Mouse (Mus musculus): ENCODE measurements around the gene Rtca. TPM values are rescaled to one million over a fixed set of nuclear protein-coding genes. Genes with fewer than 3 reads are reported as not detected.

Rtca gene
- polyA plus RNA-seq, 1 experiment = 51.0 TPM

DNA sequence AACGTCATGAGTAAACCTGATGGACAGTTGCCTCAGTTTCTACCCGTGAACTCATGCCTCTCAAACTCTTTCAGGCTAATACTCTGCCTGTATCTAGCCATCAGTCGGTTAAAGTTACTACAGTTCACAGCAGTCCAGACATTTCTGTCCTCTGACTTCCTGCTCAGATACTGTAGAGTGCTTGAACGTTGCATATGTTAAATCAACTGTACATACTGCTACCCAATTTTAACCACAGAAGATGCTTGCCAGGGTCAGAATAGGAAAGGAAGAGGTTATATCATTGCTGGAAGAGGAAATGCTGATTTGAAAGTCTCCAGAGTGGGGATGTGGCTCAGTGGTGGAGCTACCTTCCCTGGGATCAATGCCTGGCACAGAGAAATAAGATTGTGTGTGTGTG lies 24.7 kb downstream of the Rtca start:
- Histone ChIP-seq H3K4me3 (no peak overlapping the region), H3K27me3 (ENCODE audit: control insufficient read depth, insufficient read depth, insufficient read length) (no peaks in the 10 kb centered on the region), H3K79me2 (ENCODE audit: control insufficient read depth, insufficient read depth) (no peaks in the 10 kb centered on the region)

DNA sequence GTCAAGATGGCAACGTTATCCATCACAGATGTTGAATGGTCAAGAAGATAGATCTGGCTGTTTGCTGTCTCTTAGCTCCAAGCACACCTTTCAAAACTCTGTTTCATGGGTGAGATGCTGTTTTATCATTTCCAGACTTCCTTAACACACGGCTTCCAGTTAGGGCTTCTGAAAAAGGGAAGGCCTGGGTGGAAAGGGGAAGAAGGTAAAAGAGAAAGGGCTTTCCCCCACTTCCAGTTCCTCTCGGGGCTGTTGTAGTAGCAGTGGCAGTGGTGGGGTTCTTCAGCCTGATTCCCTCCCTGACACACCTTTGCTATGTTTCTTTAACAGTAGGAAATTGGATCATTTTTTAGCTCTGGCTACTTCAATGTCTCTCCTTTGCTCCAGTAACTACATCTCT lies 25.3 kb downstream of the Rtca start:
- no peaks in the 10 kb centered on the region for H3K27me3 ChIP-seq (ENCODE audit: control insufficient read depth, insufficient read depth, insufficient read length)
- H3K36me3 ChIP-seq (ENCODE audit: control insufficient read depth, insufficient read depth) = peaks cover under 1% of the 10 kb centered on the region
- no peak overlapping the region for H3K4me2 ChIP-seq (ENCODE audit: low read depth)
- no peak overlapping the region for H3K4me3 ChIP-seq
- no peaks in the 10 kb centered on the region for H3K79me2 ChIP-seq (ENCODE audit: control insufficient read depth, insufficient read depth)
- TF ChIP-seq POLR2A (IDR thresholded peaks at IDR 0.05; ENCODE audit: insufficient read length, low read depth) (no peak), E2F4 (IDR thresholded peaks at IDR 0.05; ENCODE audit: insufficient read depth) (no peak), SRF (IDR thresholded peaks at IDR 0.05; ENCODE audit: control insufficient read depth, insufficient read length, low read depth) (no peak)
- no peak overlapping the region for H3ac ChIP-seq (ENCODE audit: control insufficient read depth, insufficient read length)

More for the DNA sequence above, 24.7 kb downstream of the Rtca start:
- Histone ChIP-seq H3K4me2 (ENCODE audit: low read depth) (no peak overlapping the region), H3K36me3 (ENCODE audit: control insufficient read depth, insufficient read depth) (peaks cover 6% of the 10 kb centered on the region), H3ac (ENCODE audit: control insufficient read depth, insufficient read length) (no peak overlapping the region)
- TF ChIP-seq CEBPB (IDR thresholded peaks at IDR 0.05; ENCODE audit: insufficient read depth, poor library complexity, severe bottlenecking) = no peak
- no peak for TF ChIP-seq MAX (IDR thresholded peaks at IDR 0.05; ENCODE audit: low read depth)
- no peak for TF ChIP-seq USF1 (IDR thresholded peaks at IDR 0.05; ENCODE audit: low read depth)

DNA sequence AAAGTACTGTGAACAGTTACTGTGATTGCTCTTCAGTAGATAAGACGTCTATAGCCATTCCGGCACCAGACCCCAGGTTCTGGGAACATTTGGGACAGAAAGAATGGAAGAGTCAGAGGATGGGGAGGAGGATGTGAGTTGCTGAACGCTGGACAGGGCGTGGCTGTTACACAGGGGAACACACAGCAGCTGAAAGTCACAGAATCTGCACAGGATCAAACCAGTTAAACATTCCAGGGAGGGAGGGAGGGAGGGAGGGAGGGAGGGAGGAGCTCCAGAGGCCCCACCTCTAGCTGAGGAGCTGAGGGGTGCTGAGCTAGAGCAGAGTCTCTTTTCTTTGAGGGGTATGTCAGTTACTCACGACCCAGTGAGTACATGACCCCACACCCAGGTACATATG lies 27.1 kb downstream of the Rtca start:
- no peak for TF ChIP-seq SRF (IDR thresholded peaks at IDR 0.05; ENCODE audit: control insufficient read depth, insufficient read length, low read depth)
- TF ChIP-seq CEBPB (IDR thresholded peaks at IDR 0.05; ENCODE audit: insufficient read depth, poor library complexity, severe bottlenecking) = no peak
- TF ChIP-seq TCF3 (IDR thresholded peaks at IDR 0.05; ENCODE audit: insufficient read length, low read depth) = no peak
- no peak for TF ChIP-seq REST (IDR thresholded peaks at IDR 0.05; ENCODE audit: insufficient read depth, insufficient read length)
- TF ChIP-seq MAX (IDR thresholded peaks at IDR 0.05; ENCODE audit: low read depth) = no peak
- TF ChIP-seq E2F4 (IDR thresholded peaks at IDR 0.05; ENCODE audit: insufficient read depth) = no peak
- no peak for TF ChIP-seq MYOD1 (IDR thresholded peaks at IDR 0.05; ENCODE audit: control insufficient read depth in 1 of 3, insufficient read length in 2 of 3, low read depth in 2 of 3)
- no peak for TF ChIP-seq POLR2AphosphoS2 (IDR thresholded peaks at IDR 0.05; ENCODE audit: insufficient read length, low read depth)
- no peak for TF ChIP-seq TCF12 (IDR thresholded peaks at IDR 0.05; ENCODE audit: insufficient read depth, poor library complexity, severe bottlenecking)
- TF ChIP-seq POLR2A (IDR thresholded peaks at IDR 0.05; ENCODE audit: insufficient read length, low read depth) = no peak
- no peak for TF ChIP-seq USF1 (IDR thresholded peaks at IDR 0.05; ENCODE audit: low read depth)
- TF ChIP-seq MYOG (IDR thresholded peaks at IDR 0.05; ENCODE audit: control insufficient read depth in 1 of 3, insufficient read depth in 1 of 3, insufficient read length in 2 of 3, low read depth in 2 of 3) = no peak
- Histone ChIP-seq H3ac (ENCODE audit: control insufficient read depth, insufficient read length) (no peak overlapping the region), H3K79me2 (ENCODE audit: control insufficient read depth, insufficient read depth) (no peaks in the 10 kb centered on the region), H3K4me3 (no peak overlapping the region), H3K36me3 (ENCODE audit: control insufficient read depth, insufficient read depth) (no peaks in the 10 kb centered on the region), H3K4me2 (ENCODE audit: low read depth) (no peak overlapping the region), H3K27me3 (ENCODE audit: control insufficient read depth, insufficient read depth, insufficient read length) (no peaks in the 10 kb centered on the region)

DNA sequence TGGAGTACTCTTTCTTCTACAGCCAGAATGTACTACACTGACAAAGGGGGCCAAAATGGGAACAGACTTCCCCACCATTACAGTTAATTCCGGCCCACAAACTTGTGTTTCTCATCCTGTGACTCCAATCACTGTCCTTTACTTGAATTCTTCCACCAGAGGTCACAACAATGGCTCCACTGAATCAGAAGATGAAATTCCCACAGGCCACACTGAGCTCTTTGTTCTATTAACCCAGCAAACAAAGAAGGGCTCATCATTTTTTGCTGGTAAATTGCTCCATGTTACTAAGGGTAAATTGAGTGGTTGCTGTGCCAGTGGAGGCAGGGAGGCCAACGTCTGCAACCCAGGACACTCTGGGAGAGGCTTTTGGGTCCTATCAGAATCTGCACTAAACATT lies 27.9 kb downstream of the Rtca start:
- H3K4me3 ChIP-seq = no peak overlapping the region
- H3K27me3 ChIP-seq (ENCODE audit: control insufficient read depth, insufficient read depth, insufficient read length) = no peaks in the 10 kb centered on the region
- no peak overlapping the region for H3K4me2 ChIP-seq (ENCODE audit: low read depth)
- no peak overlapping the region for H3ac ChIP-seq (ENCODE audit: control insufficient read depth, insufficient read length)
- H3K36me3 ChIP-seq (ENCODE audit: control insufficient read depth, insufficient read depth) = no peaks in the 10 kb centered on the region
- no peaks in the 10 kb centered on the region for H3K79me2 ChIP-seq (ENCODE audit: control insufficient read depth, insufficient read depth)
- TF ChIP-seq USF1 (IDR thresholded peaks at IDR 0.05; ENCODE audit: low read depth) = no peak
- no peak for TF ChIP-seq TCF3 (IDR thresholded peaks at IDR 0.05; ENCODE audit: insufficient read length, low read depth)
- no peak for TF ChIP-seq MYOG (IDR thresholded peaks at IDR 0.05; ENCODE audit: control insufficient read depth in 1 of 3, insufficient read depth in 1 of 3, insufficient read length in 2 of 3, low read depth in 2 of 3)

DNA sequence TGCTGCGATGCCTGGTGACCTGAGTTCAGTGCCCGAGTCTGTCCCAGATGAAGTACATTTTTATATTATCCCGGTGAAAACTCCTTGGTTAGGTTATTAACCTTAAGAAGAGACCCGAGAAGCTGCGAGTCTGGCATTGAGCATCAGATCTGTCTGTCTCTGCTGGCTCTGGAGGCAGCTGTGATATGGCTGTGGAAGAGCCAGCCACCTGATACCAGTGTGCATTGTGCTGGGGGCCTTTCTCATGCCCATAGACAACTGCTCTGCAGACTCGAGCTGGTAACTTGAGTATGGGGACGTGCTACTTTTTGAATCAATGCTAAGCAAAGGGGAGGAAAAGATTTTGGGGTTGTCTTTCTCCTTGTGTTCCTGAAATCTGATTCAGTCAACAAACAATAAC lies 30.7 kb downstream of the Rtca start:
- TF ChIP-seq SRF (IDR thresholded peaks at IDR 0.05; ENCODE audit: control insufficient read depth, insufficient read length, low read depth) = no peak
- no peak for TF ChIP-seq TCF12 (IDR thresholded peaks at IDR 0.05; ENCODE audit: insufficient read depth, poor library complexity, severe bottlenecking)
- no peak for TF ChIP-seq MYOD1 (IDR thresholded peaks at IDR 0.05; ENCODE audit: control insufficient read depth in 1 of 3, insufficient read length in 2 of 3, low read depth in 2 of 3)
- TF ChIP-seq USF1 (IDR thresholded peaks at IDR 0.05; ENCODE audit: low read depth) = no peak
- TF ChIP-seq REST (IDR thresholded peaks at IDR 0.05; ENCODE audit: insufficient read depth, insufficient read length) = no peak
- no peak for TF ChIP-seq MAX (IDR thresholded peaks at IDR 0.05; ENCODE audit: low read depth)
- no peak for TF ChIP-seq TCF3 (IDR thresholded peaks at IDR 0.05; ENCODE audit: insufficient read length, low read depth)
- TF ChIP-seq E2F4 (IDR thresholded peaks at IDR 0.05; ENCODE audit: insufficient read depth) = no peak
- no peak for TF ChIP-seq POLR2AphosphoS2 (IDR thresholded peaks at IDR 0.05; ENCODE audit: insufficient read length, low read depth)
- no peak for TF ChIP-seq MYOG (IDR thresholded peaks at IDR 0.05; ENCODE audit: control insufficient read depth in 1 of 3, insufficient read depth in 1 of 3, insufficient read length in 2 of 3, low read depth in 2 of 3)
- TF ChIP-seq CEBPB (IDR thresholded peaks at IDR 0.05; ENCODE audit: insufficient read depth, poor library complexity, severe bottlenecking) = no peak
- no peak for TF ChIP-seq POLR2A (IDR thresholded peaks at IDR 0.05; ENCODE audit: insufficient read length, low read depth)
- H3K4me3 ChIP-seq = no peak overlapping the region
- H3K4me2 ChIP-seq (ENCODE audit: low read depth) = no peak overlapping the region
- H3K27me3 ChIP-seq (ENCODE audit: control insufficient read depth, insufficient read depth, insufficient read length) = no peaks in the 10 kb centered on the region
- no peaks in the 10 kb centered on the region for H3K79me2 ChIP-seq (ENCODE audit: control insufficient read depth, insufficient read depth)
- no peak overlapping the region for H3ac ChIP-seq (ENCODE audit: control insufficient read depth, insufficient read length)
- no peaks in the 10 kb centered on the region for H3K36me3 ChIP-seq (ENCODE audit: control insufficient read depth, insufficient read depth)
